In genomic region chr12:77535147-77535546, GRCm38 (mm10) we compare ENCODE assay signal across 27 mouse cellular contexts.
DNase-seq lines count a peak whose midpoint lies in the region; ATAC-seq and TF ChIP-seq lines count a peak whose summit lies in the region.
"Had no signal": no experiment of that assay in that cellular context is flagged by ENCODE, and none has a peak within 500 bp of the region (broad histone marks: within the 10 kb centered on the region; RNA-seq: fewer than 3 reads in every experiment).

No protein-coding gene starts in this region.

- ATAC-seq in CD4-positive, CD25-positive, alpha-beta regulatory T cell, adult 4 months = no peak
- ATAC-seq in inflammation-experienced regulatory T-cells, adult 6 months = no peak
- ATAC-seq: forebrain, embryonic 14.5 days; hindbrain, embryonic 16.5 days; intestine, embryonic 15.5 days; midbrain, embryonic 16.5 days had no signal

- 39% methylated on average over 3 of the region's 3 CpGs for WGBS in bone marrow, adult 2 months

- DNase-seq in CD4-positive, CD25-positive, alpha-beta regulatory T cell, adult 2 months (ENCODE audit: low read depth, low spot score) = peak; percentile 6
- peak; percentile 49 to 57 for DNase-seq in spleen, postnatal 36 days (ENCODE audit: low spot score in 2 of 2)
- DNase-seq in spleen, adult 18-20 months = no peak
- DNase-seq in thymus, postnatal 25 days = peak; percentile 46
- no peak for DNase-seq in urinary bladder, postnatal 25 days (ENCODE audit: low spot score)
- DNase-seq: adrenal gland, adult 8-10 months; cerebellum, adult 8-10 months; gastrocnemius, adult 2 months; kidney, adult 8-10 months; kidney, postnatal 4 days; left cerebral cortex, postnatal 4 days; lung, embryonic 14.5 days; lung, postnatal 36 days had no signal

- H3K27ac ChIP-seq in bone marrow, adult 2 months (ENCODE audit: control insufficient read depth, insufficient read depth, low read depth, low read length, poor library complexity) = peak overlapping the region; percentile 33; the same call in 1 of the 2 replicates
- H3K27ac ChIP-seq: embryonic facial prominence, embryonic 12.5 days; gastrocnemius, adult 2 months; heart, embryonic 15.5 days; intestine, embryonic 15.5 days; kidney, postnatal 0 days; limb, embryonic 15.5 days; liver, embryonic 14.5 days; neural tube, embryonic 13.5 days; stomach, embryonic 15.5 days had no signal

- no peak for TF ChIP-seq POLR2A in bone marrow, adult 2 months (IDR thresholded peaks at IDR 0.05; ENCODE audit: borderline replicate concordance, control insufficient read depth, low read depth, low read length)

- no peak for TF ChIP-seq CTCF in bone marrow, adult 2 months (IDR thresholded peaks at IDR 0.05; ENCODE audit: control insufficient read depth, insufficient read depth, low read length)

- no peak overlapping the region for H3K4me3 ChIP-seq in bone marrow, adult 2 months (replicated peaks; ENCODE audit: control insufficient read depth, low read depth, low read length)
- H3K4me3 ChIP-seq: embryonic facial prominence, embryonic 12.5 days; gastrocnemius, adult 2 months; heart, embryonic 15.5 days; intestine, embryonic 15.5 days; limb, embryonic 15.5 days; neural tube, embryonic 13.5 days; stomach, embryonic 15.5 days had no signal

- H3K4me1 ChIP-seq in bone marrow, adult 2 months (ENCODE audit: control insufficient read depth, insufficient read depth, low read length) = peaks cover 29% of the 10 kb centered on the region
- H3K4me1 ChIP-seq: heart, embryonic 15.5 days; intestine, embryonic 15.5 days; limb, embryonic 15.5 days; neural tube, embryonic 13.5 days; stomach, embryonic 15.5 days had no signal

Comparison
In these comparisons a context has a peak if more than half of its experiments do, and no peak if none do; other contexts are left out.
1. DNase-seq: peak in CD4-positive, CD25-positive, alpha-beta regulatory T cell, adult 2 months (single experiment), spleen, postnatal 36 days (2 of 2) and thymus, postnatal 25 days (single experiment); none in spleen, adult 18-20 months (0 of 2) and urinary bladder, postnatal 25 days (single experiment).